Mouse (Mus musculus): ENCODE measurements around the gene Gm17387.

- no peak for TF ChIP-seq CTCF (IDR thresholded peaks at IDR 0.05; ENCODE audit: low read depth)
- no peak for TF ChIP-seq EP300 (IDR thresholded peaks at IDR 0.05; ENCODE audit: low read depth)
Observed at GRCm38 (mm10) chr7:141038090-141039032, 9.4 kb downstream of the Gm17387 start.

Data from liver, postnatal 0 days (tissue).